ENCODE assay signal across 8 mouse cellular contexts in genomic region chr8:84908421-84909161, GRCm38 (mm10). TPM values are rescaled to one million over a fixed set of nuclear protein-coding genes. Genes with fewer than 3 reads are reported as not detected.
DNase-seq lines count a peak whose midpoint lies in the region; ATAC-seq lines count a peak whose summit lies in the region.

Gene Dnase2a (plus strand): TSS chr8:84908560.

- 1% methylated on average over 45 of the region's 45 CpGs for WGBS in intestine, embryonic 14.5 days
- WGBS in midbrain, embryonic 10.5 days, result 1% methylated on average over 45 of the region's 45 CpGs

- peak; percentile 97 to 98 for DNase-seq in adrenal gland, adult (ENCODE audit: inconsistent age in 2 of 2, low spot score in 1 of 2)
- peak; percentile 99 for DNase-seq in embryo, embryonic 11 days
- DNase-seq in gastrocnemius, postnatal 25 days, result peak; percentile 96
- DNase-seq in intestine, embryonic 14.5 days (ENCODE audit: low spot score), result peak; percentile 93
- DNase-seq in left cerebral cortex, postnatal 25 days (ENCODE audit: low spot score in 2 of 2), result peak; percentile 83 to 90
- peak; percentile 96 for DNase-seq in midbrain, embryonic 10.5 days (ENCODE audit: low spot score)
- peak; percentile 71 for DNase-seq in right cerebral cortex, postnatal 4 days
- DNase-seq in MN1 (ENCODE audit: low spot score), result no peak

- ATAC-seq in intestine, embryonic 14.5 days (replicated peaks; ENCODE audit: low FRiP score, low TSS enrichment, low read depth), result peak; percentile 88

- H3K9me3 ChIP-seq in intestine, embryonic 14.5 days (ENCODE audit: control insufficient read depth, low read length), result no peaks in the 10 kb centered on the region
- H3K9me3 ChIP-seq in midbrain, embryonic 10.5 days (replicated peaks), result no peaks in the 10 kb centered on the region

- H3K4me2 ChIP-seq in intestine, embryonic 14.5 days (ENCODE audit: low read length), result peak within 1 kb of the TSS; percentile 85

- peaks cover 8% of the 10 kb centered on the region; the same call in 1 of the 2 replicates for H3K4me1 ChIP-seq in intestine, embryonic 14.5 days (replicated peaks; ENCODE audit: control insufficient read depth, insufficient read depth, low read length)
- peaks cover 28% of the 10 kb centered on the region for H3K4me1 ChIP-seq in midbrain, embryonic 10.5 days

- H3K9ac ChIP-seq in intestine, embryonic 14.5 days (ENCODE audit: low read length), result peak within 1 kb of the TSS; percentile 59

- H3K27ac ChIP-seq in intestine, embryonic 14.5 days (ENCODE audit: low read depth), result no peak within 1 kb of the TSS
- peak within 1 kb of the TSS; percentile 83 for H3K27ac ChIP-seq in midbrain, embryonic 10.5 days (replicated peaks)

- H3K4me3 ChIP-seq in intestine, embryonic 14.5 days (ENCODE audit: low read depth, low read length), result peak within 1 kb of the TSS; percentile 56
- H3K4me3 ChIP-seq in midbrain, embryonic 10.5 days, result peak within 1 kb of the TSS; percentile 65

- H3K27me3 ChIP-seq in intestine, embryonic 14.5 days (replicated peaks; ENCODE audit: control insufficient read depth, insufficient read depth, low read length), result peaks cover 43% of the 10 kb centered on the region
- peaks cover 70% of the 10 kb centered on the region for H3K27me3 ChIP-seq in midbrain, embryonic 10.5 days (ENCODE audit: low read depth, poor library complexity, severe bottlenecking)

- intact Hi-C loops in left cerebral cortex, postnatal 25 days (cut with DNase I), result no loop called here

- no peaks in the 10 kb centered on the region for H3K36me3 ChIP-seq in intestine, embryonic 14.5 days (ENCODE audit: control insufficient read depth, insufficient read depth, low read length)
- H3K36me3 ChIP-seq in midbrain, embryonic 10.5 days, result peaks cover 12% of the 10 kb centered on the region

RNA-seq across cellular contexts. Expression of gene Dnase2a, which starts in this region (rescaled TPM):
- total RNA-seq in gastrocnemius, postnatal 25 days (2021), result 1 to 10 TPM; 4.5 to 5.7 TPM
- 8.3 and 8.6 TPM in 2 replicates for polyA plus RNA-seq in intestine, embryonic 14.5 days (2014; fragmentation: Nextera tagmentation; extraction: Ambion mirVana)
- 1 to 10 TPM; 3.5 to 4.0 TPM for total RNA-seq in left cerebral cortex, postnatal 25 days (2021)
- polyA plus RNA-seq in midbrain, embryonic 10.5 days (2016; fragmentation: Nextera tagmentation; extraction: Ambion mirVana), result 6.6 and 7.5 TPM in 2 replicates
